Mouse (Mus musculus): ENCODE measurements around the gene Kidins220. TPM values are rescaled to one million over a fixed set of nuclear protein-coding genes. Genes with fewer than 3 reads are reported as not detected.
A peak's percentile ranks its signal among the peaks of the same experiment; 100 is the strongest.

Kidins220 gene
- total RNA-seq, 1 experiment from 2014 or later, result 108 TPM

- ATAC-seq (replicated peaks in 1 of 2; ENCODE audit: insufficient read depth in 1 of 2, low FRiP score in 2 of 2, low TSS enrichment in 1 of 2, low read depth in 1 of 2, poor library complexity in 2 of 2, severe bottlenecking in 2 of 2), result no peak
Measured at GRCm38 (mm10) chr12:25012555-25013540, 38.1 kb downstream of the Kidins220 start.

GRCm38 (mm10) chr12:25014307-25014927 lies 39.7 kb downstream of the Kidins220 start:
- no peak for ATAC-seq (replicated peaks in 1 of 2; ENCODE audit: insufficient read depth in 1 of 2, low FRiP score in 2 of 2, low TSS enrichment in 1 of 2, low read depth in 1 of 2, poor library complexity in 2 of 2, severe bottlenecking in 2 of 2)

- ATAC-seq (replicated peaks in 1 of 2; ENCODE audit: insufficient read depth in 1 of 2, low FRiP score in 2 of 2, low TSS enrichment in 1 of 2, low read depth in 1 of 2, poor library complexity in 2 of 2, severe bottlenecking in 2 of 2), result no peak
Measured at GRCm38 (mm10) chr12:25014938-25015337, 40.2 kb downstream of the Kidins220 start.

- ATAC-seq (replicated peaks in 1 of 2; ENCODE audit: insufficient read depth in 1 of 2, low FRiP score in 2 of 2, low TSS enrichment in 1 of 2, low read depth in 1 of 2, poor library complexity in 2 of 2, severe bottlenecking in 2 of 2), result peak; percentile 32 to 67; a peak in 3 of 4 replicates
Measured at GRCm38 (mm10) chr12:25016995-25017394, 42.3 kb downstream of the Kidins220 start.

GRCm38 (mm10) chr12:25021057-25021456 lies 46.3 kb downstream of the Kidins220 start:
- no peak for ATAC-seq (replicated peaks in 1 of 2; ENCODE audit: insufficient read depth in 1 of 2, low FRiP score in 2 of 2, low TSS enrichment in 1 of 2, low read depth in 1 of 2, poor library complexity in 2 of 2, severe bottlenecking in 2 of 2)

- ATAC-seq (replicated peaks in 1 of 2; ENCODE audit: insufficient read depth in 1 of 2, low FRiP score in 2 of 2, low TSS enrichment in 1 of 2, low read depth in 1 of 2, poor library complexity in 2 of 2, severe bottlenecking in 2 of 2), result no peak
Measured at GRCm38 (mm10) chr12:25024862-25025545, 50.3 kb downstream of the Kidins220 start.

GRCm38 (mm10) chr12:25026308-25026707 lies 51.6 kb downstream of the Kidins220 start:
- ATAC-seq (replicated peaks in 1 of 2; ENCODE audit: insufficient read depth in 1 of 2, low FRiP score in 2 of 2, low TSS enrichment in 1 of 2, low read depth in 1 of 2, poor library complexity in 2 of 2, severe bottlenecking in 2 of 2), result no peak

GRCm38 (mm10) chr12:25027416-25027815 lies 52.7 kb downstream of the Kidins220 start:
- peak; percentile 68 to 75; a peak in 3 of 4 replicates for ATAC-seq (replicated peaks in 1 of 2; ENCODE audit: insufficient read depth in 1 of 2, low FRiP score in 2 of 2, low TSS enrichment in 1 of 2, low read depth in 1 of 2, poor library complexity in 2 of 2, severe bottlenecking in 2 of 2)

- ATAC-seq (replicated peaks in 1 of 2; ENCODE audit: insufficient read depth in 1 of 2, low FRiP score in 2 of 2, low TSS enrichment in 1 of 2, low read depth in 1 of 2, poor library complexity in 2 of 2, severe bottlenecking in 2 of 2), result no peak
Measured at GRCm38 (mm10) chr12:25033662-25034337, 59.1 kb downstream of the Kidins220 start.

GRCm38 (mm10) chr12:25034338-25034953 lies 59.7 kb downstream of the Kidins220 start:
- no peak for ATAC-seq (replicated peaks in 1 of 2; ENCODE audit: insufficient read depth in 1 of 2, low FRiP score in 2 of 2, low TSS enrichment in 1 of 2, low read depth in 1 of 2, poor library complexity in 2 of 2, severe bottlenecking in 2 of 2)

GRCm38 (mm10) chr12:25036024-25036423 lies 61.3 kb downstream of the Kidins220 start:
- no peak for ATAC-seq (replicated peaks in 1 of 2; ENCODE audit: insufficient read depth in 1 of 2, low FRiP score in 2 of 2, low TSS enrichment in 1 of 2, low read depth in 1 of 2, poor library complexity in 2 of 2, severe bottlenecking in 2 of 2)

- ATAC-seq (replicated peaks in 1 of 2; ENCODE audit: insufficient read depth in 1 of 2, low FRiP score in 2 of 2, low TSS enrichment in 1 of 2, low read depth in 1 of 2, poor library complexity in 2 of 2, severe bottlenecking in 2 of 2), result no peak
Measured at GRCm38 (mm10) chr12:25037222-25037621, 62.5 kb downstream of the Kidins220 start.

- ATAC-seq (replicated peaks in 1 of 2; ENCODE audit: insufficient read depth in 1 of 2, low FRiP score in 2 of 2, low TSS enrichment in 1 of 2, low read depth in 1 of 2, poor library complexity in 2 of 2, severe bottlenecking in 2 of 2), result no peak
Measured at GRCm38 (mm10) chr12:25037681-25038472, 63.2 kb downstream of the Kidins220 start.

GRCm38 (mm10) chr12:25044056-25044455 lies 69.3 kb downstream of the Kidins220 start:
- ATAC-seq (replicated peaks in 1 of 2; ENCODE audit: insufficient read depth in 1 of 2, low FRiP score in 2 of 2, low TSS enrichment in 1 of 2, low read depth in 1 of 2, poor library complexity in 2 of 2, severe bottlenecking in 2 of 2), result no peak

GRCm38 (mm10) chr12:25044579-25044978 lies 69.9 kb downstream of the Kidins220 start:
- ATAC-seq (replicated peaks in 1 of 2; ENCODE audit: insufficient read depth in 1 of 2, low FRiP score in 2 of 2, low TSS enrichment in 1 of 2, low read depth in 1 of 2, poor library complexity in 2 of 2, severe bottlenecking in 2 of 2), result no peak

- no peak for ATAC-seq (replicated peaks in 1 of 2; ENCODE audit: insufficient read depth in 1 of 2, low FRiP score in 2 of 2, low TSS enrichment in 1 of 2, low read depth in 1 of 2, poor library complexity in 2 of 2, severe bottlenecking in 2 of 2)
Measured at GRCm38 (mm10) chr12:25049253-25049652, 74.5 kb downstream of the Kidins220 start.

Measured in hematopoietic stem cell, adult 5-6 weeks (primary cell).